Mouse (Mus musculus) neural tube, embryonic 15.5 days (tissue): ENCODE measurements around the gene 1700017D01Rik. TPM values are rescaled to one million over a fixed set of nuclear protein-coding genes. Genes with fewer than 3 reads are reported as not detected.
"Not testable (repeated sequence)": the region's sequence is repeated elsewhere in the genome, so short reads cannot be mapped to it uniquely, and the experiment has no call there.

Experiments
- ATAC-seq: fragments of 200-750 bp; cut with Nextera tagmentation; 2 replicates; pipeline ENCODE4 v1.8.0; 2017; ENCODE audit warnings: mild to moderate bottlenecking, moderate TSS enrichment, moderate library complexity; ENCODE audit not compliant: low FRiP score
- H3K27ac ChIP-seq: fragments of 300-500 bp; sonication (generic); replicated peaks from 2 replicates; pipeline ENCODE4 v1.5.1; 2015; ENCODE audit warnings: mild to moderate bottlenecking, inconsistent platforms
- H3K27me3 ChIP-seq: fragments of 300-500 bp; sonication (generic); replicated peaks from 2 replicates; pipeline ENCODE4 v1.6.1; 2015; ENCODE audit warnings: inconsistent platforms
- H3K36me3 ChIP-seq: fragments of 300-500 bp; sonication (generic); 2 replicates; pipeline ENCODE4 v1.6.1; 2015; ENCODE audit warnings: inconsistent platforms
- H3K4me1 ChIP-seq: fragments of 300-500 bp; sonication (generic); 2 replicates; pipeline ENCODE4 v1.6.1; 2015; ENCODE audit warnings: inconsistent platforms
- H3K4me2 ChIP-seq: fragments of 300-500 bp; sonication (generic); 2 replicates; pipeline ENCODE4 v1.6.1; 2015; ENCODE audit warnings: inconsistent platforms, mild to moderate bottlenecking, moderate library complexity
- H3K4me3 ChIP-seq: fragments of 300-500 bp; sonication (generic); replicated peaks from 2 replicates; pipeline ENCODE4 v1.5.1; 2015; ENCODE audit warnings: mild to moderate bottlenecking, inconsistent platforms
- H3K9ac ChIP-seq: fragments of 300-500 bp; sonication (generic); replicated peaks from 2 replicates; pipeline ENCODE4 v1.6.1; 2015; ENCODE audit warnings: mild to moderate bottlenecking, inconsistent platforms
- H3K9me3 ChIP-seq: fragments of 300-500 bp; sonication (generic); replicated peaks from 2 replicates; pipeline ENCODE4 v1.6.1; 2016; ENCODE audit warnings: inconsistent platforms
- WGBS: fragments of 180-500 bp; shearing (Covaris S2); methylation state at CpG from one replicate; pipeline ENCODE4 v1.1.7; 2015; ENCODE audit warnings: mixed read lengths; 5-methylcytosine and 5-hydroxymethylcytosine counted together
- polyA plus RNA-seq: library from polyadenylated mRNA; unstranded; fragments of >200 nt; fragmentation: Nextera tagmentation; extraction: Ambion mirVana; gene quantifications from 2 replicates; pipeline ENCODE4 v1.2.1, GENCODE M21; 2015

Gene 1700017D01Rik
- polyA plus RNA-seq, 1 experiment from 2014 or later, result not detected

DNA sequence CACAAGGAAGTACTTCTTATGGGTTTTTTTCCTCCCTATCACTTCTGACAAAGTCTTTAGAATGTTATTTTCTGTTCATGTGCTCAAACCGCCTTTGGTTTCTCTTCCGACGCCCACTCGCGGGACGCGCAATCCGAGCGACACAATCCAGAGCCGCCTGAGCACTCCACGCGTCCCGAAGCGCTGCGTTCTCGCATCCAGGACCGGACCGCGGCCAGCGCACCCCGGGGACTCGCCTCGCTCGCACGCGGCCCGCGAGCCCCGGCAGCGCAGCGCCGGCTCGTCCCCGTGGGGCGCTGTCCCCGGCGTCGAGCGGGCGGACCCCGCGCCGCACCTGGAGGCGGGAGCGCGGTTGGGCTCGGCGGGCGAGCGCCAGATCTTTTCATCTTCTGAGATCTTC, 38.5 kb downstream of the 1700017D01Rik start:
- H3K27me3 ChIP-seq, H3K4me1 ChIP-seq, H3K9me3 ChIP-seq, ATAC-seq, H3K36me3 ChIP-seq, H3K27ac ChIP-seq, H3K9ac ChIP-seq: not testable (repeated sequence)
- 4% methylated on average over 50 of the region's 50 CpGs for WGBS
- peak overlapping the region; percentile 73 for H3K4me2 ChIP-seq
- H3K4me3 ChIP-seq, result peak overlapping the region; percentile 42

DNA sequence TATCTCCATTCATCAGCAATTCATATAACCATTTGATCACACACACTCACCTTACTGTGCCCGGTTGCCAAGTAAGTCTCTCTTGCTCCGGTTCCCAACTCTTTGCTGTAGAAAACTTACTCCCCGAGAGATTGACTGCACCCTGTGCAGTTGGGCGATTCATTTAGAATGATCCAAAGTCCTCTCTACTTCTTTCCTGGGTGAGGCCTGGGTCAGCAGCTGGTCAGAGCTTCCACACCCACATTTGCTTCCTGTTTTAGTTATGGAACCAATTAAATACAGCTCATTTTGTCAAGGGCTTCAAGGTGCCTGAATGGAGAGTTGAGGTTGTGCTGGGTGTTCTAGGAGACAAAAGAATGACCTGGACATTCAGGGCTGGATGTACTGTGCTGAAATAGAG, 49.7 kb downstream of the 1700017D01Rik start, which contains the start of gene Ms4a8a:
Ms4a8a (minus strand) TSS at position 169 of the 400 bp plus-strand sequence.
- WGBS, result 90% methylated on average over 4 of the region's 4 CpGs
- no peak for ATAC-seq
- Histone ChIP-seq H3K27ac (no peak within 1 kb of the TSS), H3K27me3 (no peaks in the 10 kb centered on the region), H3K36me3 (no peaks in the 10 kb centered on the region), H3K9ac (no peak within 1 kb of the TSS), H3K4me2 (no peak within 1 kb of the TSS), H3K4me3 (no peak within 1 kb of the TSS), H3K9me3 (no peaks in the 10 kb centered on the region), H3K4me1 (no peaks in the 10 kb centered on the region)

DNA sequence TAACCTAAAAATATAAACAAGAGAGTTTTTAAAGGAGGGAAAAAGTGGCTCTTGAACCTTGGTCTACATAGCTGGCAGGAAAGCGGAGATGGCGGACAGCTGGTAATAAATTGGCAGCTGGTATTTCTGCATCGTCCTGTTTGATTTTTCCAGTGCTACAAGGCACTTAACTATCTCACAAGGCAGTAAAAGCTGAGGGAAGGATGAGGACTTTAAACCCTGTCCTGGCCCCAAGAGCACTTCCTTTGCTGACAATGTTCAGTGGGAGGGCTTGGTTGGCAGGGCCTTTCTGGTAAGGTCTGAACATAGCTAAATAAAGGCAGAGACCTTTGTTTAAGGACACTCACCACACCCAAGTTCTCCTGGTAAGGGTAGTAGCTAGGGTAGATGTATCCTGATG, 60.3 kb downstream of the 1700017D01Rik start:
- no peaks in the 10 kb centered on the region for H3K27me3 ChIP-seq
- H3K36me3 ChIP-seq, result no peaks in the 10 kb centered on the region
- no peak for ATAC-seq
- H3K4me2 ChIP-seq, result no peak overlapping the region
- no peaks in the 10 kb centered on the region for H3K4me1 ChIP-seq
- H3K9me3 ChIP-seq, result no peaks in the 10 kb centered on the region
- H3K9ac ChIP-seq, result no peak overlapping the region
- H3K27ac ChIP-seq, result no peak overlapping the region
- H3K4me3 ChIP-seq, result no peak overlapping the region
- 84% methylated on average over 3 of the region's 3 CpGs for WGBS

DNA sequence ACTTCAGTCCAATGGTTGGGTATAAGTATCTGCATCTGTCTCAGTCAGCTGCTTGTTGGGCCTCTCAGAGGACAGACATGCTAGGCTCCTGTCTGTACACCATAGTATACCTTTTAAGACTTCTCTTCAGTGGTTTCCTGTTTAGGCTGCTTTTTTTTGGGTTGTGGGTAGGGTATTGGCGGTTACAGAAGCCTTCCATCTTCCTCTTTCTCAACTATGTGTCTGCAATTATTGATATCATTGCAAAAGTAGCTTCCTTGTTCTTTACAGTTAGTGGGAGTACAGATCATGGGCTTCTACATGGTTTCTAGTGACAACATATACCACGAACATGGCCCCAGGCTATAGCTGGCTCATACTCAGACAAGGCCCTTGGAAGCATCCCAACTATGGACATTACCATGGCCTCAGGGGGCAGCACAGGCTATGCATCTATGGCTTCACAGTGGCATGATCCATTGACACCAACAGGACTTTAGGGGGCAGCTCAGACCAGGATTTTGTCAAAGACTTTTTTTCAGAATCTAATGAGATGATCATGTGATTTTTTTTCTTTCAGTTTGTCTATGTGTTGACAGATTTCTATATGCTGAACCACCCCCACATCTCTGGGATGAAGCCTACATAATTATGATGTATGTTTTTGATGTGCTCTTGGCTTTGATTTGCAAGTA, 65.3 kb downstream of the 1700017D01Rik start:
- no peaks in the 10 kb centered on the region for H3K27me3 ChIP-seq
- H3K27ac ChIP-seq, result no peak overlapping the region
- H3K36me3 ChIP-seq, result no peaks in the 10 kb centered on the region
- no peak for ATAC-seq
- H3K9me3 ChIP-seq, result no peaks in the 10 kb centered on the region
- no peak overlapping the region for H3K4me2 ChIP-seq
- no peak overlapping the region for H3K9ac ChIP-seq
- WGBS, result 87% methylated on average over 2 of the region's 2 CpGs
- no peak overlapping the region for H3K4me3 ChIP-seq
- H3K4me1 ChIP-seq, result no peaks in the 10 kb centered on the region

DNA sequence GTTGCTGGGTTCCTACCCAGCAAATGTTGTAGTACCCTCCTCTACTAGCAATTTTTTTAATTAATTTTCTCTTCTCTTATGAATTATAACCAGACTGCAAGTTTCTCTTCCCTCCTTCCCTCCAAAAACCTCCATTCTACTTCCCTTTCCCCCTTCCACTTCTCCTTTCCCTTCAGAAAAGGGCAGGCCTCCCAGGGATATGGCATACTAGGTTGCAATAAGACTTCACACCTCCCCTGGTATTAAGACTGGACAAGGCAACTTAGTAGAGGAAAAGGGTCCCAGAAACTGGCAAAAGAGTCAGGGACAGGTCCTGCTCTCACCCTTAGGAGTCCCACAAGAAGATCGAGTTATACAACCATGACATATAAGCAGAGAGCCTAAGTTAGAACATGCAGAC, 69.8 kb downstream of the 1700017D01Rik start:
- H3K9ac ChIP-seq, result no peak overlapping the region
- H3K4me2 ChIP-seq, result no peak overlapping the region
- no peaks in the 10 kb centered on the region for H3K4me1 ChIP-seq
- H3K9me3 ChIP-seq, result no peaks in the 10 kb centered on the region
- no peaks in the 10 kb centered on the region for H3K36me3 ChIP-seq
- no peak overlapping the region for H3K4me3 ChIP-seq
- no peaks in the 10 kb centered on the region for H3K27me3 ChIP-seq
- H3K27ac ChIP-seq, result no peak overlapping the region
- WGBS, result 87% methylated on average over 1 of the region's 1 CpGs
- ATAC-seq, result no peak

DNA sequence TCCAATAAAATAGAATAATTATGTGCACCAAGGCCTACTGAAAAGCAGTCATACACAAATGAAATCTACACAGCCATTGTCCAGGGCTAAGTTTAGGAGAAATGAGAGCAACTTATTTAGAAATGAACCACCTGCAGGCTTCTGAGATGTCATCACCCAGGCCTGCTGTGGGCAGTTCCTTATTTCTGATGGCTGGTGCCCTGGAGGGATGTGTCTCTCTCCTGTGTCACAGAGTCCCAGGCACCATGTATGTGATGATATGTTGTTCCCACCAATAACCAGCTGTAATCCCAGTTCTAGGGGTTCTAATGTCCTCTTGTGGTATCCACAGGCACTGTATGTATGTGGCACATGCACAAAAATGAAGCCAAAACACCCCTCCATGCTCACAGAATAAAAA, 70.7 kb downstream of the 1700017D01Rik start:
- Histone ChIP-seq H3K4me3 (no peak overlapping the region), H3K27ac (no peak overlapping the region), H3K36me3 (no peaks in the 10 kb centered on the region), H3K4me1 (no peaks in the 10 kb centered on the region), H3K9ac (no peak overlapping the region), H3K27me3 (no peaks in the 10 kb centered on the region), H3K9me3 (no peaks in the 10 kb centered on the region), H3K4me2 (no peak overlapping the region)
- ATAC-seq, result no peak

DNA sequence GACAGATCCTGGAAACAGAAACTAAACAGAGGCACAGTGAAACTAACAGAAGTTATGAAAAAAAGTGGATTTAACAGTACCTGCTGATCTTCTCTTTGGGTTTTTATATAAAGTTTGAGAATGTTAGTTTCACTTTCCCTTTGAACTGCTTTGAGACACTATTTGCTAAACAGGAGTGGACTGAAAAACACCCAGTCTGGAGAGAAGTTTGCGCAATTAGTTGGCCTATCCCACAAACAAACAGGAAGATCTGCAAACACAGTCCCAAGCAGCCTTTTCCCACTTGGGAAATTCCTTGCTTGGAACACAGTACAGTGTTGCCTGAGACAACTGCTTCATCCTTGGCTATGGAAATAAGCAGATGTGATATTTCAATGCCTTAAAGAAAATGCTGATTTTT, 75.0 kb downstream of the 1700017D01Rik start:
- not testable (repeated sequence) for H3K9ac ChIP-seq, H3K4me1 ChIP-seq, H3K27me3 ChIP-seq, H3K9me3 ChIP-seq, H3K36me3 ChIP-seq, ATAC-seq, H3K27ac ChIP-seq, H3K4me3 ChIP-seq, H3K4me2 ChIP-seq
- WGBS, result 100% methylated on average over 1 of the region's 1 CpGs

DNA sequence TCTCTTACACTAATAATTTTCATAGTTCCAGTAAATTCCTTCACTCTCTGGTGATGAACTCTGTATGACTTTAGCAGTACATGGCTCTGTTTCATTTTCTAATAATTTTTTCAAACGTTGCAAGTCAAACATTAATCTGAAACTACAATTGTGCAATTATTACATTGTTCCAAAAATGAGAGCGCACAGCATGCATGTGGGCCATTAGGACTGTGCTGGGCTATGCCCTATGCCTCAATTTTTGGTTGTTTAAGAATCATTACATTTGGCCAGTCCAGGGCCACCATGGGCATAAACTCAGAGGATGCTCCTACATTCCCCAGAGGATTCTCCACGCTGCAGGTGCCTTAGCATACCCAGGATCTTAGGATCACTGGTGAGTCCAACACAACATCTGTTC, 77.4 kb downstream of the 1700017D01Rik start:
- Histone ChIP-seq H3K4me2 (no peak overlapping the region), H3K4me1 (no peaks in the 10 kb centered on the region), H3K9me3 (no peaks in the 10 kb centered on the region), H3K27ac (no peak overlapping the region), H3K4me3 (no peak overlapping the region), H3K27me3 (no peaks in the 10 kb centered on the region), H3K36me3 (no peaks in the 10 kb centered on the region), H3K9ac (no peak overlapping the region)
- ATAC-seq, result no peak
- 72% methylated on average over 3 of the region's 3 CpGs for WGBS

DNA sequence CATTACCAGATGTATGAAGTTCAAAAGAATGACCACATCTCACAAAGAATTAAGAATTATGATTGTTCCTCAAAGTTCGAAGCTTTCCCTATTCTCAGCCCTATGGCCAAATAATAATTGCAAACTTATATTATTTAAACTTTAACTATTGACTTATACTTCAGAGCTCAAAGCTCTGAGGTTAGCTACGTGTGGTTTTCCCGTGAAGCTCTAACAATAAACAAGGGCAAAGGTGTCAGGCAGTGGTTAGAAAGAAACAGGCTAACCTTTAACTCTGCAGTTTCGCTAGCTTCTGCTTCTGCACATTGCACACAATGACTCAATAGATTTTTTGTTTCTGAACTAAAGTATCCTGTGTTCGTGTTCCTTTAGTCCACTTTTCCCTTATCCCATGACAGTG, 77.8 kb downstream of the 1700017D01Rik start:
- WGBS, result 75% methylated on average over 5 of the region's 5 CpGs
- H3K4me1 ChIP-seq, result no peaks in the 10 kb centered on the region
- H3K9ac ChIP-seq, result no peak overlapping the region
- no peaks in the 10 kb centered on the region for H3K9me3 ChIP-seq
- ATAC-seq, result no peak
- H3K4me2 ChIP-seq, result no peak overlapping the region
- no peaks in the 10 kb centered on the region for H3K36me3 ChIP-seq
- no peak overlapping the region for H3K27ac ChIP-seq
- no peak overlapping the region for H3K4me3 ChIP-seq
- no peaks in the 10 kb centered on the region for H3K27me3 ChIP-seq

DNA sequence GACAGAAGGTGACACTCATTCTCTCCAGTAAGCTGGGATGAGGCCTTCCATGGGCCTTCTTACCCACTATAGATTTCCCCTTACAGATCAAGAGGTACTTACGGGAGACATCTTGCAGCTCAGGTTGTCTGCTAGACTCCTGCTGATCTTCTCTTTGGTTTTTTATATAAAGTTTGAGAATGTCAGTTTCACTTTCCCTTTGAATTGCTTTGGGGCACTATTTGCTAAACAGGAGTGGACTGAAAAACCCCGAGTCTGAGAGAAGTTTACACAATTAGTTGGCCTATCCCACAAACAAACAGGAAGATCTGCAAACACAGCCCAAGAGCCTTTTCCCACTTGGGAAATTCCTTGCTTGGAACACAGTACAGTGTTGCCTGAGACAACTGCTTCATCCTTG, 80.4 kb downstream of the 1700017D01Rik start:
- H3K4me1 ChIP-seq, result peaks cover 2% of the 10 kb centered on the region; the same call in 1 of the 2 replicates
- H3K4me3 ChIP-seq, result no peak overlapping the region
- no peak overlapping the region for H3K27ac ChIP-seq
- H3K4me2 ChIP-seq, result no peak overlapping the region
- H3K27me3 ChIP-seq, result no peaks in the 10 kb centered on the region
- no peaks in the 10 kb centered on the region for H3K36me3 ChIP-seq
- ATAC-seq, result no peak
- H3K9me3 ChIP-seq, result no peaks in the 10 kb centered on the region
- H3K9ac ChIP-seq, result no peak overlapping the region
- 79% methylated on average over 2 of the region's 2 CpGs for WGBS

DNA sequence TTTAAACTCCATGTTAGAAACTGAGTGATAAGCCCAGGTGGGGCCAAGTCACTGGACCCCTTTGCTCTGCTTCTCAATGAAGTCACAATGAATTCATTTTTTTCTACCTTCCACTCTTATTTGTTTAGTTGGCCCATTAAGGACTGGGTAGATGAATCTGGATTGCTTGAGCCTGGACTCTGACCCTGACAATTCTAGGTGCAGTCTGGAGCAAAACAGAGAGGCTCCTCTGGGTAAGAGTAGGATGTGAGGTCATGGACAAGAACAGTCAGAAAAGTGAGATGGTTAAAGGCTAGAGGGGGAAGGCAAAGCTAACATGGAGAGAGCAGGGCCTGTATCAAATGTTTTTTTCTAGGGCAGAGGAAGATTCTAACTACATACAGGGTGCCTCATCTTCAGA, 81.2 kb downstream of the 1700017D01Rik start:
- no peaks in the 10 kb centered on the region for H3K9me3 ChIP-seq
- no peaks in the 10 kb centered on the region for H3K36me3 ChIP-seq
- no peak overlapping the region for H3K9ac ChIP-seq
- peaks cover 9% of the 10 kb centered on the region; the same call in 1 of the 2 replicates for H3K4me1 ChIP-seq
- H3K4me2 ChIP-seq, result no peak overlapping the region
- ATAC-seq, result no peak
- no peaks in the 10 kb centered on the region for H3K27me3 ChIP-seq
- H3K27ac ChIP-seq, result no peak overlapping the region
- H3K4me3 ChIP-seq, result no peak overlapping the region

DNA sequence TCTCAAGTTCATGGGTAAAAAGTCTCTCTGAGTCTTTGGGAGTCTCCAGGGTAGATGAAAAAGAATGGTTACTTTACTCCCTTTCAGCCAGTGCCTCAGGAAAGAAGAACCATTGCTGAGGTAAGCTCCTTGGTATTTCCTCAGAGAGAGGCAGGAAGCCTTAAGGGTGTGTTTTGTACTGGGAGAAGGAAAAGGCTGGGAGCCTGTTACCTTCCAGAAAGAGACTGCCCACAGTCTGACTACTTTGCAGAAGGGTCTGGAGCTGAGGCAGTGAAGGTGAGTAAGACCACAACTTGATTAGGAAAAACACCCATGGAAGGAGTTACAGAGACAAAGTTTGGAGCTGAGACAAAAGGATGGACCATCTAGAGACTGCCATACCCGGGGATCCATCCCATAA, 82.2 kb downstream of the 1700017D01Rik start:
- Histone ChIP-seq H3K36me3 (no peaks in the 10 kb centered on the region), H3K4me1 (peaks cover 9% of the 10 kb centered on the region; the same call in 1 of the 2 replicates), H3K4me3 (no peak overlapping the region), H3K9ac (no peak overlapping the region), H3K9me3 (no peaks in the 10 kb centered on the region), H3K27ac (no peak overlapping the region), H3K4me2 (no peak overlapping the region), H3K27me3 (no peaks in the 10 kb centered on the region)
- no peak for ATAC-seq
- WGBS, result 72% methylated on average over 1 of the region's 1 CpGs
